Mouse (Mus musculus) liver, adult 2 months (tissue): ENCODE measurements around the gene Shox2.

Experiments used
- CTCF ChIP-seq: fragments of 200-500 bp; IDR thresholded peaks from 2 replicates; pipeline ENCODE4 v1.5.1; 2011; ENCODE audit warnings: low read depth, low read length, control low read depth
- POLR2A ChIP-seq: fragments of 200-500 bp; IDR thresholded peaks from 2 replicates; pipeline ENCODE4 v1.6.1; 2011; ENCODE audit warnings: low read length, control low read depth; ENCODE audit not compliant: insufficient read depth; ENCODE audit errors: extremely low read depth

DNA sequence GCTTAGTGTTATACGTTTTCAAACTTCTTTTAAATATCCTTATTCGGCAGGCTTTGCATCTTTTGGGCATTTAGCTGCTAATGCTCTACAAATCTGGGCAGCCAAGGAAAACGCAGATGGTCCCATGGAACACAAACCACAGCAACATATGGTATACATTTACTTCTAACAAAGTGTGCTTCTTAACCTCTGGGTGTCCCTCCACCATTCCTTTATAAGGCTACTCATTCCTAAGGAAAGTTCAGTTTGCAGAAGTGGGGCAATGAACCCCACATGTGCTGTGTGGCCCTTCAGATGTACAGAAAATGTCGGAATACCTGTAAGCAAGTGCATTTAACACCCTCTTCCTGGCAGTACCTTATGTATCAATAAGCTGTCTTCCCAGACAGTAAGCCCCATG, 14.1 kb downstream of the Shox2 start:
- TF ChIP-seq CTCF: no peak
- TF ChIP-seq POLR2A: no peak
